Mouse (Mus musculus): ENCODE results near the gene Pxylp1. TPM values are rescaled to one million over a fixed set of nuclear protein-coding genes. Genes with fewer than 3 reads are reported as not detected.

Gene Pxylp1
- polyA plus RNA-seq, 1 experiment from 2014 or later, result 31.3 TPM

GRCm38 (mm10) chr9:96860380-96861091 is 31.9 kb downstream of the Pxylp1 start:
- no peak overlapping the region for H3K9ac ChIP-seq (ENCODE audit: low read depth, low read length)
- whole genome bisulfite sequencing (ENCODE audit: insufficient replicate concordance), result 85% methylated on average over 5 of the region's 5 CpGs
- no peak overlapping the region for H3K4me2 ChIP-seq
- H3K4me1 ChIP-seq (ENCODE audit: control insufficient read depth, insufficient read depth, low read length), result peaks cover 53% of the 10 kb centered on the region
- no peak overlapping the region for H3K4me3 ChIP-seq (ENCODE audit: low read depth, low read length)
- H3K36me3 ChIP-seq (ENCODE audit: control insufficient read depth, insufficient read depth, low read length), result no peaks in the 10 kb centered on the region
- no peak overlapping the region for H3K27ac ChIP-seq (ENCODE audit: low read depth, low read length)
- H3K27me3 ChIP-seq (ENCODE audit: control insufficient read depth, insufficient read depth, low read length), result no peaks in the 10 kb centered on the region
- no peaks in the 10 kb centered on the region for H3K9me3 ChIP-seq (replicated peaks; ENCODE audit: control insufficient read depth, low read length)
- ATAC-seq (replicated peaks; ENCODE audit: insufficient number of reproducible peaks, low FRiP score, low TSS enrichment), result no peak

DNA sequence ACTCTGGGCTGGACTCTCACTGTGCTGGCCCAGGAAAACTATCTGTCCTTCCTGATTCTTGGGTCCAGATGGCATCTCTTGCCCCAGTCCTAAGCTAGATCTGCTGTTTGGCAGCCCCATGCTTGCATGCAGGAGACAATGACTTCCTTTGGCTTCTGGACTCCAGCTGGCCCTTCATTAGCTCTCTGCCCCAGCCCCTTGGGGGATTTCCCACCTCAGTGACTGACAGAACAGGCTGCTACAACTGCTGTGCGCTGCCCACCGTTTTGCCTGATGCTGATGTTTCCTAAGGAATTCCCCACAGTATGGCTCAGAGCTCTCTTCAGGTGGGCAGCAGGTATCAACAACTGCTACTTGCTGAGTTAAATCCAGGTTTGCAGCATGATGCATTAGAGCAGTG is 33.4 kb downstream of the Pxylp1 start:
- Histone ChIP-seq H3K27me3 (ENCODE audit: control insufficient read depth, insufficient read depth, low read length) (no peaks in the 10 kb centered on the region), H3K9ac (ENCODE audit: low read depth, low read length) (no peak overlapping the region), H3K9me3 (replicated peaks; ENCODE audit: control insufficient read depth, low read length) (no peaks in the 10 kb centered on the region), H3K4me2 (no peak overlapping the region), H3K4me3 (ENCODE audit: low read depth, low read length) (no peak overlapping the region), H3K27ac (ENCODE audit: low read depth, low read length) (no peak overlapping the region), H3K4me1 (ENCODE audit: control insufficient read depth, insufficient read depth, low read length) (peaks cover 43% of the 10 kb centered on the region), H3K36me3 (ENCODE audit: control insufficient read depth, insufficient read depth, low read length) (no peaks in the 10 kb centered on the region; the same call in 1 of the 2 replicates)
- ATAC-seq (replicated peaks; ENCODE audit: insufficient number of reproducible peaks, low FRiP score, low TSS enrichment), result no peak
- WGBS (ENCODE audit: insufficient replicate concordance), result 41% methylated on average over 2 of the region's 2 CpGs

DNA sequence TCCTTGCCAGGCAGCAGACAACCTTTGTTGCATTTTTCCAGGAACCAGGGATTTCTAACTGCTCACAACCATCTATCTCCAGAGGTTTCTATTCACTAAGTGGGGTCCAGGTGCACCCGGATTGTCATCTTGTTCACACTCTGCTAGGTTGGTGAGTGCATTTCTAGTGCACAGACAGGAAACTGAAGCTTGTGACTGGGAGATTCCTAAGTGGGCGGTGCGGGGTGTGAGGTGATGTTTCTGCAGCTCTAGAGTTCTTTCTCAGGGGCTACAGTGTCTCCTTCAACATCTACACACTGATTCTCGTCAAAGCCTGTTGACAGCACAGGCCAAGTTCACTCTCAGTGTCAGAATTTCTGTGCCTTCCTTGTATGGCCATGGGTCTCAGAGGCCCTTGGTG is 34.6 kb downstream of the Pxylp1 start:
- Histone ChIP-seq H3K9me3 (replicated peaks; ENCODE audit: control insufficient read depth, low read length) (no peaks in the 10 kb centered on the region), H3K36me3 (ENCODE audit: control insufficient read depth, insufficient read depth, low read length) (no peaks in the 10 kb centered on the region; the same call in 1 of the 2 replicates), H3K4me1 (ENCODE audit: control insufficient read depth, insufficient read depth, low read length) (peaks cover 35% of the 10 kb centered on the region), H3K27me3 (ENCODE audit: control insufficient read depth, insufficient read depth, low read length) (no peaks in the 10 kb centered on the region), H3K27ac (ENCODE audit: low read depth, low read length) (no peak overlapping the region), H3K4me2 (no peak overlapping the region), H3K4me3 (ENCODE audit: low read depth, low read length) (no peak overlapping the region), H3K9ac (ENCODE audit: low read depth, low read length) (no peak overlapping the region)
- ATAC-seq (replicated peaks; ENCODE audit: insufficient number of reproducible peaks, low FRiP score, low TSS enrichment), result no peak
- 49% methylated on average over 4 of the region's 4 CpGs for whole genome bisulfite sequencing (ENCODE audit: insufficient replicate concordance)

DNA sequence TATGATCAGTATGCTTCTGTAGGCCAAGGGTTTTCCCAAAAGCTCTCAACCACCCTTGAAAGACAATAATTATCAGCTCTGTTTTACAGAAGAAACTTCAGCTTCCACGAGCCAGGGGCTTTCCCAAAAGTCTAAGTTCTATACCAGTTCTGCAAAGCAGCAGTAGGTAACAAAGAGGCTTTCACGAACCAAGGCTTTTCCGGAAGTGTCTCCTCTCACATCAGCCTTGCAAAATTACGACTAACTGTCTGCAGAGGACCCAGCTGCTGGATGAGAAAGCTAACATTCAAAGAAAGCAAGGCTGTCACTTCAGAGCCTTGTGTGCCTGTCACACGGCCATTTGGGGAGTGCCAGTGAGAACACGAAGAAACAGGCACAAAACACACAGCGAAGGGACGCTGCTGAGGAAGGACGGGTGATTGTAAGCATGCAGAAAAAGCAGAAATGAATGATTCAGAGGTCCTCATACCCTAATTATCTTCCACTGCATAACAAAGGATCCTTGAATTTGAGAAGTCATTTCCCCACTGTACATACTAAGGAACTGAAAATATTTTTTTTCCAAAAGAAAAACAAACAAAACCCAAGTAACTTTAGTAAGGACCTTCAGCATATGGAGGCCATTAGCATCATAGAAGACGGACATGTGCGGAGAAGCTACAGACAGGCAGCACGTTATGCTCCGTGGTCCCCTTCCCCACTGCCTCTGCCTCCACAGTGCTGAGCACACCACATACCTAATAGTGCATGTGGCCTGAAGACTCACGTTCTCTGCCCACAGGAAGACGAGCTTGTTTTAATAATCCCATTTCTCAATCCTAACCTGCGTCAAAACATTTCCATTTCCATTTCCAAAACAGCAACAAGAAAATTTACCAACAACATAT is 38.9 kb downstream of the Pxylp1 start:
- ATAC-seq (replicated peaks; ENCODE audit: insufficient number of reproducible peaks, low FRiP score, low TSS enrichment), result no peak
- no peaks in the 10 kb centered on the region for H3K27me3 ChIP-seq (ENCODE audit: control insufficient read depth, insufficient read depth, low read length)
- H3K4me2 ChIP-seq, result no peak overlapping the region
- no peaks in the 10 kb centered on the region; the same call in 1 of the 2 replicates for H3K36me3 ChIP-seq (ENCODE audit: control insufficient read depth, insufficient read depth, low read length)
- 76% methylated on average over 16 of the region's 16 CpGs for WGBS (ENCODE audit: insufficient replicate concordance)
- H3K4me3 ChIP-seq (ENCODE audit: low read depth, low read length), result no peak overlapping the region
- no peaks in the 10 kb centered on the region for H3K9me3 ChIP-seq (replicated peaks; ENCODE audit: control insufficient read depth, low read length)
- H3K4me1 ChIP-seq (ENCODE audit: control insufficient read depth, insufficient read depth, low read length), result peaks cover 11% of the 10 kb centered on the region
- no peak overlapping the region for H3K27ac ChIP-seq (ENCODE audit: low read depth, low read length)
- H3K9ac ChIP-seq (ENCODE audit: low read depth, low read length), result no peak overlapping the region

GRCm38 (mm10) chr9:96851634-96852033 is 40.8 kb downstream of the Pxylp1 start:
- 69% methylated on average over 7 of the region's 7 CpGs for WGBS (ENCODE audit: insufficient replicate concordance)
- H3K9ac ChIP-seq (ENCODE audit: low read depth, low read length), result no peak overlapping the region
- no peak overlapping the region for H3K4me2 ChIP-seq
- no peak overlapping the region for H3K27ac ChIP-seq (ENCODE audit: low read depth, low read length)
- H3K9me3 ChIP-seq (replicated peaks; ENCODE audit: control insufficient read depth, low read length), result no peaks in the 10 kb centered on the region
- H3K4me3 ChIP-seq (ENCODE audit: low read depth, low read length), result no peak overlapping the region
- ATAC-seq (replicated peaks; ENCODE audit: insufficient number of reproducible peaks, low FRiP score, low TSS enrichment), result no peak
- H3K27me3 ChIP-seq (ENCODE audit: control insufficient read depth, insufficient read depth, low read length), result no peaks in the 10 kb centered on the region
- H3K36me3 ChIP-seq (ENCODE audit: control insufficient read depth, insufficient read depth, low read length), result no peaks in the 10 kb centered on the region; the same call in 1 of the 2 replicates
- H3K4me1 ChIP-seq (ENCODE audit: control insufficient read depth, insufficient read depth, low read length), result no peaks in the 10 kb centered on the region

DNA sequence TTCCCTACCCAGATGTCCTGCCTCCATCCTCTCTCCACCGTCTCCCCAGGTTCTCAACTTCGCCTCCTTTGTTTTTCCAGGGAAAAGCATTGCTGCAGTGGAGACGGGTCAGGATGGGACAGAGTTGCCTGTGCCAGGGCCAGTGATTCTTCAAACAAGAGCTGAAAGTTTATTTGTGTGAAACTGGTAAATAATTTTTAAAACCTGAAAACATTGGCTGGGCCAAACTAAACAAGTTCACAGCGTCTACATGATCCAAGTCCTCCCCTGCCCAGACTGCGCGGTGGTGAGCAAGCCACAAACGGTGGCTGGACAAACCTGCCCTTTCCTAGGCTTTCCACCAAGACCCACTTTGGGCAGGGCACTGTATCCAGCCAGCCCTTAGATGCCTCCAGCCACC is 41.4 kb downstream of the Pxylp1 start:
- Histone ChIP-seq H3K4me1 (ENCODE audit: control insufficient read depth, insufficient read depth, low read length) (no peaks in the 10 kb centered on the region), H3K4me2 (no peak overlapping the region), H3K36me3 (ENCODE audit: control insufficient read depth, insufficient read depth, low read length) (no peaks in the 10 kb centered on the region; the same call in 1 of the 2 replicates), H3K4me3 (ENCODE audit: low read depth, low read length) (no peak overlapping the region), H3K27ac (ENCODE audit: low read depth, low read length) (no peak overlapping the region), H3K27me3 (ENCODE audit: control insufficient read depth, insufficient read depth, low read length) (no peaks in the 10 kb centered on the region), H3K9me3 (replicated peaks; ENCODE audit: control insufficient read depth, low read length) (no peaks in the 10 kb centered on the region), H3K9ac (ENCODE audit: low read depth, low read length) (no peak overlapping the region)
- 82% methylated on average over 7 of the region's 7 CpGs for WGBS (ENCODE audit: insufficient replicate concordance)
- ATAC-seq (replicated peaks; ENCODE audit: insufficient number of reproducible peaks, low FRiP score, low TSS enrichment), result no peak

DNA sequence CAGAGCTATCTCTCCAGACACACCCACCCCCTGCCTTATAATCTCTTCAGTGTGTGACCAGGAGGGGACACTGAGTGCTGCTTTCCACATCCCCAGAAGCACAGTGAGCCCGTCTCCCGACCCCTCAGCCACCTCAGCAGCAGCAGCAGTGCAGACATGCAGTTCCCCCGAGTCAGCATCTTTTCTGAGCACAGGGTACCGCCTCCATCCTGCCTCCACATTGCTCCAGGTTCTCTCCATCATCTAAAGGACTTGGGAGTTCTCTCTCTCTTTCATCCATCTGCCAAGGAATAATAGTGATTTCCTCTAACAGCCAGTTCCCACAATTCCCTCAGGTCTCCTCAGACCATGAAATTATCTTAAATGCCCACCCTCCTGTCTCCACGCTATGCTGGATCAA is 43.5 kb downstream of the Pxylp1 start:
- Histone ChIP-seq H3K4me2 (no peak overlapping the region), H3K4me3 (ENCODE audit: low read depth, low read length) (no peak overlapping the region), H3K9me3 (replicated peaks; ENCODE audit: control insufficient read depth, low read length) (no peaks in the 10 kb centered on the region), H3K27me3 (ENCODE audit: control insufficient read depth, insufficient read depth, low read length) (no peaks in the 10 kb centered on the region), H3K36me3 (ENCODE audit: control insufficient read depth, insufficient read depth, low read length) (no peaks in the 10 kb centered on the region), H3K9ac (ENCODE audit: low read depth, low read length) (no peak overlapping the region), H3K27ac (ENCODE audit: low read depth, low read length) (no peak overlapping the region), H3K4me1 (ENCODE audit: control insufficient read depth, insufficient read depth, low read length) (no peaks in the 10 kb centered on the region)
- WGBS (ENCODE audit: insufficient replicate concordance), result 62% methylated on average over 5 of the region's 5 CpGs
- no peak for ATAC-seq (replicated peaks; ENCODE audit: insufficient number of reproducible peaks, low FRiP score, low TSS enrichment)

DNA sequence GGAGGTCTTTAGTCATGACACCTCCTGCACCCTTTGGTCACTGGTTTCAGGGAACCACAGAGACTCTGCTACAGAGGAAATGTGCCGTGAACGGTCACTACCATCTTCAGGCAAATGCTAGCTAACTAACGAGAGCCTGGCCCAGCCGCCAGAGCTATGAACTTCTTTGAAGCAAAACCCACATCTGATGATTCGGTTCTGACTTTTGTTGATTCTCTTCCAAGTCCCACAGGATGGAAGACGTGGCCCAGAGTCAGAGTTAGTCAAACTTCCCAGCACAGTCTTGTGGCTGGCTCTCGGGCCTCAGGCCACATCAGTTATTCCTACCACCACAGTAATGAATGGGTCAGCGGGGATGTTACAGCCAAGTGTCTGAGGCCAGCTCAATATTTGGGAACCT is 46.1 kb downstream of the Pxylp1 start:
- WGBS (ENCODE audit: insufficient replicate concordance), result 88% methylated on average over 8 of the region's 8 CpGs
- H3K4me2 ChIP-seq, result no peak overlapping the region
- ATAC-seq (replicated peaks; ENCODE audit: insufficient number of reproducible peaks, low FRiP score, low TSS enrichment), result no peak
- no peaks in the 10 kb centered on the region for H3K36me3 ChIP-seq (ENCODE audit: control insufficient read depth, insufficient read depth, low read length)
- H3K9ac ChIP-seq (ENCODE audit: low read depth, low read length), result no peak overlapping the region
- no peaks in the 10 kb centered on the region for H3K4me1 ChIP-seq (ENCODE audit: control insufficient read depth, insufficient read depth, low read length)
- H3K27ac ChIP-seq (ENCODE audit: low read depth, low read length), result no peak overlapping the region
- no peaks in the 10 kb centered on the region for H3K27me3 ChIP-seq (ENCODE audit: control insufficient read depth, insufficient read depth, low read length)
- H3K9me3 ChIP-seq (replicated peaks; ENCODE audit: control insufficient read depth, low read length), result no peaks in the 10 kb centered on the region
- H3K4me3 ChIP-seq (ENCODE audit: low read depth, low read length), result no peak overlapping the region

Data from heart, embryonic 11.5 days (tissue).